Mouse (Mus musculus): ENCODE measurements at regions not wholly inside any gene's neighbourhood (a gene's known extent, or its start where the extent isn't known, plus 50 kb on each side); places are given as distances from the start of the nearest gene placed in this dataset.

- TF ChIP-seq CTCF (IDR thresholded peaks at IDR 0.05; ENCODE audit: low read depth, low read length) (no peak), POLR2A (IDR thresholded peaks at IDR 0.05; ENCODE audit: extremely low read depth, insufficient read depth, low read length) (no peak)
These were observed 497.8 kb upstream of the Mki67 start for GRCm38 (mm10) chr7:136213962-136214308.
